Mouse (Mus musculus) mouse embryonic stem cell (cell line): ENCODE measurements around the gene Fam71f1.

Source experiments
- in situ Hi-C, 2 experiments: fragments of 300-500 bp; cut with MboI; formaldehyde crosslinking; loops; 1 replicate in 1 of 2; 3 replicates in 1 of 2; pipeline ENCODE4 v1.14.3; 2019 to 2020; ENCODE audit warnings: low sequenced_read_pairs in 2 of 2, low pct_unique_long_range_greater_than_20kb in 1 of 2, mixed read lengths in 1 of 2; ENCODE audit not compliant: unreplicated experiment in 1 of 2

The Fam71f1 gene

DNA sequence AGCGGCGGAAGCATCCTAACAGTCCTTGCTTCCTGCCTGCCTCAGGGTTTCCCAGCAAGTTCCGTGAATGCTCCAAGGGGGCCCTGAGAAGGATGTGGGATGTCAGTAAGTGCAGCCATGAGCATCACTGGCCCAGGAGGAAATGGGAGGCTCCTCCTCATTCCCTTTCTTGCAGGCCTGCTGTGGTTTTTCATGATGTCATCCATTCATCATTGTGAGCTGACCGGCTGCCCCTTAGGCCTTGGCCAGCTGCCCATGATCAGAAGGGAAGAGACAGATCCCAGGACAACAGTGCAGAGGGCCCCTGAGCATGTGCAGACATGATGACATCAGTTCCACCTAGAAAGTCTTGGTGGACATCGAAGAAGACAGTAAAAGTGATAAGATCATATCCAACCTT, at the start of gene Fam71f1:
Gene Fam71f1, plus strand, starts transcription at position 262 of the 400 bp plus-strand sequence.
- in situ Hi-C loops, result no loop called here

DNA sequence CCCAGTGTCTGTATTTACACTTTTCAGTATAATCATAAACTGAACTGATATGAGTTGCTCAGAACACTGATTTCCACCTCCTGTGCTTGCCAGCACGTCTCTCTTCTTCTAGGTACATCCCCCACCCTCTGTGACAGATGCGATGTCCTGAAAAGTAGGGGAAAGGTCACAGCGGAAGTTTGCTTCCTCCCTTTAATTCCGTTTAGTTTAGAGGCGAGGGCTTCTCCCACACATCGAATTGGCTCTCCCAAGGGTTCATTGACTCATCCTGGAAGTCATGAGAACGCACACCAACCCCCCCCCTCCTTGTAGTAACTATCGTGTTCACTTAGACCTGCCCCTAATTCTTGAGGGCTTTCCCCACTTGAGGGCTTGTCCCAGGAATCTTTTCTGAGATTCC, 48.0 kb upstream of the Fam71f1 start:
- in situ Hi-C loops, result loop anchor here in 1 of 2 experiments (10.0 kb wide), 1 partner anchor 66 kb away; no protein-coding TSS in a partner anchor

- in situ Hi-C loops, result loop anchor here in 1 of 2 experiments (10.0 kb wide), 1 partner anchor 68 kb away; no protein-coding TSS in a partner anchor
These were observed 46.4 kb upstream of the Fam71f1 start, which contains the start of gene Hilpda for GRCm38 (mm10) chr6:29272312-29273072. Gene Hilpda (plus strand): TSS chr6:29272488.

- in situ Hi-C loops, result loop anchor here in 1 of 2 experiments (5.0 to 10.0 kb wide), 2 partner anchors 34 to 72 kb away; no protein-coding TSS in a partner anchor
These were observed 42.2 kb upstream of the Fam71f1 start for GRCm38 (mm10) chr6:29276746-29277145.

GRCm38 (mm10) chr6:29278513-29279267, 40.2 kb upstream of the Fam71f1 start:
- in situ Hi-C loops, result loop anchor here in 1 of 2 experiments (5.0 to 10.0 kb wide), 2 partner anchors 36 to 74 kb away; no protein-coding TSS in a partner anchor

DNA sequence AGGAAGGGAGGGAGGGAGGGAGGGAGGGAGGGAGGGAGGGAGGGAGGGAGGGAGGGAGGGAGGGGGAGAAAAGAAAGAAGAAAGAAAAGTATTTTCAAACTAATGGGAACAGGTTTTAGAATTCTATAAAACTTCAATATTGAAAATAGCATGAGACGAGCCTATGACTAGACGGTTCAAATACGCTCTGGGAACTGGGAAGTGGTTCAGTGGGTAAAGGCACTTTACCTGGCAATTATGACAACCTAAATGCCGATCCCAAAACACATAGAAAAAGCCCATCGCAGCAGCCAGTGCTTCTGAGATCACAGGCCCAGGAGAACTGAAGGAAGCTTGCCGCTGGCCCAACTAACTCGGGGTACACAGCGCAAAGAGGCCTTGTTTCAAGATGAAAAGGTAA, 39.6 kb upstream of the Fam71f1 start, which contains the start of gene Fam71f2:
Gene Fam71f2, plus strand, starts transcription at position 301 of the 400 bp plus-strand sequence.
- in situ Hi-C loops, result loop anchor here in 1 of 2 experiments (5.0 to 10.0 kb wide), 2 partner anchors 37 to 74 kb away; no protein-coding TSS in a partner anchor

- in situ Hi-C loops, result no loop called here
These were observed 38.3 kb upstream of the Fam71f1 start for GRCm38 (mm10) chr6:29280671-29281070.

DNA sequence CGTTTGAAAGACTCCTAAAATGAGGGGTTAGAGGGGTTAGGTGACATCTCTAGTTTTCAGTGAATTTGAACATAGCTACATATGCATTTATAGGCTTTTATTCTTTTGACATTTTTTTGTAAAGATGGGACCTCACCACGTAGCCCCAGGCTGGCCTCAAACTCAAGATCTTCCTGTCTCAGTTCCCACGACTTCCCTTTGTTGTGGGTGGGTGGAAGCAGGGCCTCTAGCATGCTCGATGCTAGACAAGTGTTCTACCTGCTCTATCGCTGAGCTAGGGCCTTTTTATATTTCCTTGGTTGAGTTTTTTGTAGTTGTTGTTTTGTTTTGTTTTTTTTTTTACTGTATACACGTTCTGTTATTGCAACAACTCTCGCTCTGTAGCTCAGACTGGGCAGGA, 32.1 kb upstream of the Fam71f1 start:
- in situ Hi-C loops, result no loop called here

DNA sequence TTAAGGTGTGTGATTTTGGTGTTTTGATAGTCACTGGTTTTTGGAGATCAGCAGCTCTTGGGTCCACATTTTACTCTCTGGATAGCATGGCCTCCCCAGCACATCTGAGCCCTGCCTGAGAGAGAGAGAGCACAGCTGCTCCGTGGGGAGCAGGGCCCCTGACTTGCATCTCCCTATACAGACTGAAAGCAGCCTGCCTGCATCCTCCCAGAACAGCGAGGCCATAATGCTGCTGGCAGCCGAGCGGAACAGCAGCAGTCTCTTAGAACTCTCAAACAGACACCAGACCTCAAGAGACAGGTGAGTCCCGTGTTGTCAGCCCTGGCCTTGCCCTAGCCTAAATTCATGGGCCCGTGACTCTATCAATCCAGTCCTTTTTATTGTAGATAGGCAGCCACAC, 31.5 kb upstream of the Fam71f1 start:
- in situ Hi-C loops, result no loop called here

- in situ Hi-C loops, result no loop called here
These were observed 31.0 kb upstream of the Fam71f1 start for GRCm38 (mm10) chr6:29287944-29288343.

DNA sequence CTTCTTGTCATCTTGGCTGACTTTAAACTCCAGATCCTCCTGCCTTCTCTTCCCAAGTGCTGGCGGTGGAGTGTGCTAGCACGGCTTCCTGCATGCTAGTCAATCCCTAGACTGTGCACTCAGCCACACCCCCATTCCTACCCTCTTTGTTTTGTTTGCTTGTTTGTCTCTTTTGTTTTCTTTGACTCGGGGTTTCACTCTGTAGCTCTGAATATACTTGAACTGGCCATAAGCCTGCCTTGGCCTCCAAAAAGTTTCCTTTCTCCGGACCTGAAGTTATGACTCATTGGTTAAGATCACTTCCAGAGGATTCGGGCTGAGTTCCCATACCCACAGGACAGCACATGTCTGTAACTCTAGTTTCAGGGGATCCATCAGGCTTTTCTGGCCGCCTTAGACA, 30.3 kb upstream of the Fam71f1 start:
- in situ Hi-C loops, result no loop called here

DNA sequence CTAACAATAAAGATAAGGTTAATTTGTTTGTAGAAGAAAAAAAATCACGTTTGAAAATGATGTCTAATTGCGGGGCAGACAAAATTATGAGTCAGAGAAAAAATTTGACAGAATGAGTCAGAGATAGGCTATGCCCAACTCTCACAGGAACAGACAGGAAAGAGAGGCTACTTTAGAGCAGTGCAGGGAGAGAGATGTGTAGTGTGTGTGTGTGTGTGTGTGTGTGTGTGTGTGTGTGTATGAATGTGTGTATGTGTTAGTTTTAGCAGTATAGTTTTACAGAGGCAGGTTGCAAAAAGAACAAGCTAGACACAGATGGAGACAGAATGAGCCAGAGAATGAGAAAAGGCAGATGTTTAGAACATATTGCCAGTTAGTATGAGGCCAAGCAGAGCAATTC, 19.8 kb upstream of the Fam71f1 start:
- in situ Hi-C loops, result no loop called here

DNA sequence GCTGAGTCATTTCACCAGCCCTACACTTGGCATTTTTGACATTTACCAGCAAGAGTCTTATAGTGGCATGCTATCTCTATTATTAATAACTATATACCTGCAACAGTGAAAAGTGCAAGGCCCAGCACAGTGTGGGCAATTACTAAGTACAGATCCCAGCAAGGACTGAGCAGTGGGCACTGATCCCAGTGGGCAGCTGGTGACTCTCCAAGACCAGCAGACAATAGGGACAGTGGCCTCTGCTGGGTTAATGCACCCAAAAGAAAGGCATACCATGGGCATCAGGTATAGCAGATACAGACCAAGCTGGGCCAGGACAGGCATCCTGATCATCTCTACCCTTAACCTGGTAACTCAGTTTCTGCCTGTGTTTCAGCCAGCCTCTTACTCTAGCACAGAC, 15.7 kb upstream of the Fam71f1 start:
- in situ Hi-C loops, result no loop called here

- in situ Hi-C loops, result no loop called here
These were observed 15.2 kb upstream of the Fam71f1 start for GRCm38 (mm10) chr6:29303726-29304125.

- in situ Hi-C loops, result no loop called here
These were observed 13.5 kb upstream of the Fam71f1 start for GRCm38 (mm10) chr6:29305462-29305861.

DNA sequence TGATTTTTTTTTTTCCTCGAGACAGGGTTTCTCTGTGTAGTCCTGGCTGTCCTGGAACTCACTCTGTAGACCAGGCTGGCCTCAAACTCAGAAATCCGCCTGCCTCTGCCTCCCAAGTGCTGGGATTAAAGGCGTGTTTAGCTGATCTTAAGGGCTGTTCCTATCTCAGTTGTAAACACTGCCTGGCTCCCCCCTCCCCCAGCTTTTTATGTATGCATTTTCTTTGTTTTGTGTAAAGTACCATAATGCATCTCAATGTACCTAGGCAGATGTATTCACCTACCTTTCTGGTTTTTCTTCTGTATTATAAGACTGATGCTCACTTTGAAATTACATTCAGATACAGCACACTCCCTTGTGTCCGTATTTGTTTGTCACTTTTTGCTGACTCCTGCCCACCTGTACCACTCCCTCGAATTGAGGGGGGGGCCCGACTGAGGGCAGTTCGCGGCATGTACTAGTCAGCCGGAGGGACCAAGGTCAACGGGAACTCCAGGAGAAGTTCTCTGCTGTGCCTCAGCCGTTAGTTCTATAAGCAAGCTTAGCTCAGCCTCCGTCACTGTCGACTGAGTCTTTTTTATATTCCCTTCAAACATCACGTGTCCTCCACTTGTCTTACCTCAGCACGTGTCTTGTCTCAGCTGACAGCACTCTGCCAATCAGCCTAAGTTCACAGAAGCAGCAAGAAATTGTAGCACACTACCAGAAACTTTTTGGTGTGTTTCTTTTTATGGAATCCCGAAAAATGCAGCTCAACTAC, 9.9 kb upstream of the Fam71f1 start:
- in situ Hi-C loops, result no loop called here

DNA sequence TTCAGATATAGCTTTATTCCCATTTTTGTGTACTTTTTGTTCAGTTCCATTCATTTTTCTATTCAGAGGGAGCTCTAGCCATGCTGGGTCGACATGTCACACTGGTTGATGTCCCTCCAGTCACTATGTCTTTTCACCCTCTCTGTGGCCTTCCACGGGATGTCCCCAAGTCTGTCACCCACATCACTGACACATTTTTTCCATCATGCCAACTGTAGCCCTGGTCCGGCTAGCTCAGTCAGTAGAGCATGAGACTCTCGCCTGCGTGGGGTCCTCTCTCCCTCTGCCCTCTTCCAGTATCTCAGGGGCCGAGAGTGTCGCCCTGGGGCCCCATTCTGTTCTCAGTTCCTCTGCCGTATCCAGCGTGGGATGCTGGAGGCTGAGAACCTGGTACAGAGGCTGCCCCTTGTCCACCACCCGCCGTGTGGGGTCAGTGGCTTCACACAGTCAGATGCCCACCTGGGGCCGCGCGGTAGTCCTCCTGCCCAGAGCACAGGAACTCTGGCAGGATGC, 5.2 kb upstream of the Fam71f1 start:
- in situ Hi-C loops, result no loop called here

DNA sequence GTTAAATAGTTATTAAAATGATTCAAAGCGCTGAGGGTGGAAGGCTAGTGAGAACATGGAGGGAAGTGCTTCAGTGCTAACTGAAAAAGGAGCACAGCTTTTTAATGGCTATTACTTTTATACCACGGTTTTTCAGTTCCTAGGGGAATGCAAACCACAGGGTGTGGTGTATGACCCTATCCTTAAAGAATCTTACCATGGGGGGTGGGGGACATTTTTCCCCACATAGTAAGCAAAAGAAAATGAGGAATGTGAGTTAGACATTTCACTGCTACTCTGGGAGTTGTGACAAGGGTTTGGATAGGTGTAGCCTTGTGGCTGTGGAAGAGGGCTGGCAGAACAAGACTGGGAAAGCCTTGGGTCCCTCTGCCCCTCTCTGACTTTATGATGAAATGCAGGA, 1.7 kb upstream of the Fam71f1 start:
- in situ Hi-C loops, result no loop called here
